Mouse (Mus musculus): Measurements from ENCODE around the gene Ccdc57.

Gene Ccdc57

DNA sequence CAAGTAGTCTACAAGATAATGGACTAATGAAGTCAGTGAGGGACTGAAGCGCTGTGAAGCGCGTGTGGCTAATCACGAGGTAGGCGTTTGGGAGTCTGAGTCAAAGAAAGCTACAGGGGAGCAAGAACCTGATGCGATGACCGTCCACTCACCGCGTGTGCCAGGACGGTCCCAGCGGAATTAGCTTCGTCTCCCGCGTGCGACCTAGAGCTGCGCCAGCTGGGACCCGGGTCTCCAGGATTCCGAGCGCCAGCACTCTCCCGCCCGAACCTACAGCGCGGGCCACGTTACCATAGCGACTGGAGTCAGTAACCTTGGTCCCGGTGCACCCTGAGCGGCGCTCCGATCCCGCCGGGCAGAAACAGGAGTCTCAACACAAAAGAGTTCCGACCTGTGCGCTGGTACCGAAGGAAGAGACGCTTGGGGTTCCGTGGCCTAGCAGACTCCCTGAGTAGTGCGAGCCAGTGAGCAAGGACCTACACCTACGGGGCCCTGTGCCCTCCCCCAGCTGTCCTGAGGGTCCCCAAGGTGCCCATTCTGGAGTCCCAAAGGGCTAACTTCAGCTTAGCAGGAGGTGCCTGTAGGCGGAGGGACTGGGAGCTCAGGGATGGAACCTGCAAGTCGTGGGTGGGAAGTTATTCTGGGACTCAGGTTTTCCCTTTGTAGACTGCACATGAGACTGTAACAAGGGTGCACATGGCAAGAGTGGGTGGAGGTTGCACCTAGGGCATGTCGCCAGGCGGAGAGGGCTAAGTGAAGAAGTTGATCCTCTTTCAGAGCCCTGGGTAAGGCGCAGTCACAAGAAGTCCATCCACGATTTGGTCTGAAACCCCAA is at the start of gene Ccdc57:
Gene Ccdc57 (minus strand): TSS at position 309 of the 835 bp plus-strand sequence.
- DNase-seq (ENCODE audit: low read depth), result peak; percentile 86

DNA sequence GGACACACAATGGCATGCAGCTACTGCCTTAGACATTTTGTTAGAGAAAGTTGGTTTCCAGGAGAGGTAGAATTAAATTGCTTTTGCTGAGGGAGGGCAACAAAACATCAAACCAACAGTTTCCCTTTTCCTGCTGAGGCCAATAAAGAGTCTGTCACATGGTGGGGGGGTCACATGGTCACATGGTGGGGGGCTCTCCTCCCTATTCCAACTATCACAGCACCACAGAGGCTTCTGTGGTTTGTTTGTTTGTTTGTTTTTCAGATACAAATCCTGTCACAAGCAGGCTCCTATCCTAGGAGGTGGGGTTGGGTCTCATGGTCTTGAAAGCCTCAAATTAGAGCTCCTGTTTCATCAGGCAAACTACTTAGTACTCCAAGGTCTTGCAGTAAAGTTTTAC is 49.8 kb upstream of the Ccdc57 start:
- no peak for DNase-seq (ENCODE audit: low read depth)

DNA sequence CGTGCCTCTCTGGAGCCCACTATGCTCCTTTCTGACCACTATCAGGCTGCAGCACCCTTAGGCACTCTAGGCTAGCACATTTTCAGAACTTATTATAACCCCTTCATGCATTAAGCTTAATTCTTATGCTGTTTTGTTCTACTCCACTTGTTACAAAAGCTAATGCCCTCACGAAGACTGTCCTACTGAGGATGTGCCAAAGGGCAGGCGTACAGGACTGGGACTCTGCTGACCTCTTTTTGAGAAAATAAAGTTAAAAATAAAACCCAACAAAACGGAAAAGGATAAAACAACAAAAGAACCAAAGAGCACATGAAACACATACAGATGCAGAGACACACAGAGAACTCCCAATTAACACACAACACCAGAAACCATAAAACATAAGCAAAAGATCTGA is 49.0 kb upstream of the Ccdc57 start:
- DNase-seq (ENCODE audit: low read depth), result no peak

DNA sequence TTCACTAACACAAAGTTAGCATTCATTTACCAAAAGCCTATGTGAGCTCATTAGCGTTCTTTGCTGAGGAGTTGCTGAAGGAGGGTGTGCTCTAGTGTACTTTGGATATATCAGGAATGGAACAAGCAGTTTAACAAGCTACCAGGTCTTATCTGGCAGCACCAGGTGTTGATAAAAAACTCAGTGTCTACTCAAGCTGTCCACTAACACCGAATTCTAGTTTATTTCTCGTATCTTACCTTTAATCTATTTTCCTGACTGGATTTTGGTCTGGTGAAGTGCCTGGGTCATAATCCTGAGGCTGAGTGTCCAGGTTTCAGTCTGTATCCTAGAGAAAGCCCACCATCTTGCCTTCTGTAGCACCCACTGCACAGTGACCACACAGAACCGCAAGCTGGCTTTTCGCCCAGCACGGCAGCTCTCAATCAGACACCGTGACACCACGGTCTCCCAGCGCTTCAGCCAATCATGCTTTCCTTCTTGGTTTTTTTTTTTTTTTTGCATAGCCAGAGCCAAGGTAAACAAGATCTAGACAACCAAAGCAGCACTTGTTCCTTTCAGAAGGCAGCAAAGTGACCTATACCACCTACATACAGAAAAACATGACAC is 47.9 kb upstream of the Ccdc57 start:
- peak; percentile 92 for DNase-seq (ENCODE audit: low read depth)

DNA sequence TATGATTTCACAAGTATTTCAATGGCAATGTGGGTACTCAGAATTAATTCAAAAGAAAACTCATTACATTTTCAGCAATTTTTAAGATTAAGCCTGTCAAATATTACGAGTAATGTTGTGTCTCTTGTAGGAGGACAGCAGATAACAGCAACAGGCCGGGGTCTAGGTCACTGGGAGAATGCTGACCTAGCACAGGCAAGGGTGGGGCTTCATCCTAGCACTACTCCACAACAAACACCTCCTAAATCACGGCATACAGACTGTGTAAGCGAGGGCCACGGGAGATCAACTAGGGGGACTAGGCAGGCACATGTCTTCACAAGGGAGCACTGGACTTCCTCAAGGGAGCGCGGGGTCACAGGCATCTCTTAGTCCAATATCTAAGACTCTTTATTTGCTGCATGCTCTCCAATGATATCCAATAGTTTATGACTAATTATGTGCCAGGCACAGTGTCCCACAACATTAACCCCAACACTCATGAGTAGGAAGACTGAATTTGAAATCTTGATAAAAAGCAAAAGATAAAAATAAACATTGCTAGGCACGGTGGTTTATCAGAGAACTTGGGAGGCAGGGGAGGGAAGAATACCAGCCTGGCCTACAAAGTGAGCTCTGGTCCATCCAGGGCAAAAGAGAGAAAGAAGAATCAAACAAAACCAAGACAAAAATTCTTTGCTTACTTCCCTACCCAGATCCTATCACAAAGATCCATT is 47.2 kb upstream of the Ccdc57 start:
- no peak for DNase-seq (ENCODE audit: low read depth)

DNA sequence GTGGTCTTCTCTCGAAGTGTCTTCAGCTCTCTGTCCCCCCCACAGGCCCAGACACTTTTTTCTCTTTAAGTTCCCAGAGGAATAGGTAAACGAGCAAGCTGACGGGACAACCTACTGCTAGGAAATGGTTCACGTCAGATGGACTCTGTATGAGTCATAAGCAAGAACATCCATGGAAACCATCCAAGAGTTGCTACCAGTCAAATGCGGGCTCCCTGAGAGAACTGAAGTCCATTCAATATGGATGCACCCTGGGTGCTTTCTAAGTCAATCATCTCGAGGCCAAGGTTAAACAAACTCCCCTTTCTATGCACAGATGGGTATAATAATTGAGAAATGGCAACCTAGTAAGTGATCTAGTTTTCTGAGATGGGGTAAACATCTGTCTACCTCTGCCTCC is 40.6 kb upstream of the Ccdc57 start:
- DNase-seq (ENCODE audit: low read depth), result no peak

DNA sequence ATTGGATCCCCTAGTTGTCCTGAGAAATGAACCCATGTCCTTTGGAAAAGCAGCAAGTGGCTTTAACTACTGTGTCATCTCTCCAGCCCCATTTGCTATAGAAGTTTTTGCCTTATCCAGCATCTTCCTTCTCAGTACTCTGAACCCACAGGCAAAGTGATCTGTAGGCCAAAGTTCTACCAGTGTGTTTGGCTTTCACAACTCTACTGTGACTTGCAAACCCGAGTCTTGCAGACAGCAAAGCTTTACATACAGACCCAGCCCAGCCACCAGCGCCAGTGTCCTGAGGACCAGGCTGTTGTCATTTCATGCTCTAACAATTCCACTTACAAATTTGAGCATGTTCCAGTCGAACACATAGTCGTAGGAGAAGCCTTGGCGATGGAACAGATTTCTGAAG is 38.6 kb upstream of the Ccdc57 start:
- no peak for DNase-seq (ENCODE audit: low read depth)

DNA sequence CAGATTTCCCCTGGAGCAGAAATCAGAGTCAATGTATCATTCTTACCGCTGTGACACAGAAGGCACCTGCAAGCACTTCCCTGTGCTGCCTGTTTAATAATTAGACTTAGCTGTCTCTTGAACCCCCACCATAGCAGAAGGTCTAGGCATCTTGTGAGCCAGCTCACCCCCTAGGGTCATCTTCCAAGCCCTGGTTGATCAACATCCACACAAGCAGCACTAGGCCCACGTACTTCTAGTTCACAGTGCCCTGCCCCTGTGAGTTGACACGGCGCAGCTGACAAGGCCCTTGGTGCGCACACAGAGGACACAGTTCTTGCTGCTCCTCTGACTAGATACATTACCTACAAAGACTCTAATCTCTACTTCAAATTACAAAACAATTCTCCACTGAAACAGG is 37.1 kb upstream of the Ccdc57 start:
- no peak for DNase-seq (ENCODE audit: low read depth)

DNA sequence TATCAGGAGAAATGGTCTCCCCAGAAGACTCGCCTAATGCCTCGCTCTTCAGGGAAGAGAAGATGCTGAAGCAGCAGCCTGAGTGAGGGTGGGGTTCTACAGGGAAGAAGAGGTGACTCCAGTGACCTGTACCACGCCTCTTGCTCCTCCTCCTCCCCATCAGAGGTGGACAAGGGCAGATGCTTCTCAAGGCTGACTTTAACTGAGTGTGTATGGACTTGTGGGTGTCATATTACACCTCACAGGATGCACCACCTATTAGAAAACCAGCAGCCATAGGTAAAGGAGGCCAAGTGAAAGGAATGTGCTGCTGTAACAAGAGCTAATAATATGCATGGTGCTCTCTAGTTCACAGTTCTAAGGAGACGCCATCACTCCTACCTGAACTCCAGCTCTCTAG is 32.9 kb upstream of the Ccdc57 start:
- DNase-seq (ENCODE audit: low read depth), result no peak

DNA sequence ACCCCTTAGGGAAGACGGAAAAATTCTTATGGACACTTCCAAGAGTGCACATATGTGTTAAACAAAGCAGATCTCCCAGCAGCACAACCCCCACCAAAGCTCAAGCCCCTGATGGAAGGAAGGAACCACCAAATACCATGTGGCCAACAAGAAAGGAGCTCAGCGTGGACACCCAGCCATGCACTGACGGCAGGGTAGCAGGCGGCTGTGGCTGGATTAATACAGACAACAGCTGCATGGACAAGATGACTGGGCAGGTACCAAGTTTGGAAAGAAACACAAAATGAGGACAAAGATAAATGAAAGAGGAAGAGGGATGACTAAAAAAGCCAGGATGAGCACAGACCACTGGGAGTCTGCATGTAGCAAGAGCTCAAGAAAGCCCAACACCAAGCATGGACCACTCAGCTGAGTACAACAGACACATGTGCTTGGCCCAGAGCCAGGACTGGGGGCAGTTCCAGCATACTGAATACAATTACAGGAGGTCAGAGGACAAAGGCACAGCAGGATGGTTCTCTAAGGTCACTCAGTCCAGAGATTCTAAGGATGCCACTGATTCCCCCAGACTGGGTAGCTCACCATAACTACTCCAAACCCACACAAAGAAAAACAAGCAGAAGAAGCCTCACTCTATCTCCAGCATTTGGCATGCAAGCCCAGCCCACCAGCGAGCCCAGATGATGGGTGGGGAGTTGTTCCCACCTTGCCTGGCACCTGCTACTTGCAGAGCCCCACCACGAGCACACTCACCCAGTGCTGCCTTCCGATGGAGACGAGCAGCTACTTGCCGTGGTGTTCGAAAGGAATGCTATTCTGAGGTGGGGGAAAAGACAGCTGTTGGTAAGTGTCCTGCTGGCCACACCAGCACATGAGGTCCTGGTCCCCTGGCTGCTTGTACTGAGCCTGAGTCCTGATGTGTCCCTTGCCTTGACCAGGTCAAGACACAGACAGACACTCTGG is 31.8 kb upstream of the Ccdc57 start:
- no peak for DNase-seq (ENCODE audit: low read depth)

DNA sequence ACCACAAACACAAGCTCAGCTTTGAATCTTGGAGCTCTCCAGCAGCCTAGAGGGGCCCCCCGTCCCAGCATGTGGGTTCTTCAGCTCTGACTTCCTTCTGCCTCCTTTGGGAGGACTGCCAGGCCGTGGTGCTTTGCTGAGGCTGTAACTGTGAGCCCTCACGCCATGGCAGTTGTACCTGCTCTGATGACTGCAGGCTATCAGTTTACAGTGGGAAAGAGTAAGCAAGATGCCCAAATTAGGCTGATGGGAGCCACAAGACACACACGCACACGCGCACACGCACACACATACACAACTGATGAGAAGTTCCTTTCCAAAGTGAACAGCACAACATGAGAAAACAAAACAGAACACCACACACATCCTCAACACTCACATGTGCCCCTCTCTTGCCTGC is 30.2 kb upstream of the Ccdc57 start:
- no peak for DNase-seq (ENCODE audit: low read depth)

DNA sequence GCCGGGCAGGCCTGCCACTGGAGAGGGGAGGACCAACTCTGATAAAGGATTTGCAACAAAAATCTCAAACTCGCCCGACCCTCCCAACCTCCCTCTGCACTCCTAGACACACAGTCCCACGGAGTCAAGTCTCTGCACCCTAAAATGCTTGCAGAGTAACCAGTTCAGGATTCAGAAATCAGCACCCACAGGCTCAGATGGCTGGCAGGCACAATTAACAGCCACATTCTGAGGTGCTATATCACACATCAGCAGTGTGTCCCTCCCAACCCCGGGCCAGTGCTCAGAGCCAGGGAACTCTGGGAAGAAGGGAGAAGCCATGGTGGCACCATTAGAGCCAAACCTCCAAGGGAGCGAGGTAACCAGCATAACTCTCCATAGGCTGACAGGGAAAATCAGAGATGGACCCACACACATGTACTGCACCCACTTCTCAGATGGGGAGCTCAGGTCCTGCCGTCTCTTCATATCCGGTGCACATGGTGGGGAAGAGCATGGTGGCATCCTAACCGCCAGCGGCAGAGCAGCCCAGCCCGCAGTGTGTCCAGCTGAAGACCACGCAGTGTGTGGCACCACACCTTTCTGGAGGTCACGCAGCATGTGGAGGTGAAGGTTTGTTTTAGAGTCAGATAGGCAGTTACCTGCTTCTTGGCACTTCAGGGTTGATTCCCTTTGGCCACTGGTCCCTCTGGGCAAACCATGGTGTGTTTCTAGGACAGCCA is 29.5 kb upstream of the Ccdc57 start:
- DNase-seq (ENCODE audit: low read depth), result no peak

DNA sequence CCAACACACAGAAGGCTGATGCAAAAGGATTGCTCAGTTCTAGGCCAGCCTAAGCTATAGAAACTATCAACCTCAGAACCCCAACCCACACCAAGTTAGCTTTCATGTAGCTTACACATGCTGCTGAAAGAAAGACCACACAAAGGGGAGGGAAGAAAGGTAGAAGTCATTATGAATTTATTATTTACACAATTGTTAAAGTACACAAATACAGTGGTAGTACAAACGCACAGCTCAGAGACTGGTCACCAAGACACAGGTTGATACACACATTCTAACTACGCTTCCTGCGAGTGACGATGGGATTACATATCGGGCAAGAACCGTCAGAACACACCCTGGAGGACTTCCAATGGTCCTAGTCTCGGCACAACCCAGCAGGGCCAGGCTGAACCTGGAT is 28.9 kb upstream of the Ccdc57 start:
- DNase-seq (ENCODE audit: low read depth), result no peak

DNA sequence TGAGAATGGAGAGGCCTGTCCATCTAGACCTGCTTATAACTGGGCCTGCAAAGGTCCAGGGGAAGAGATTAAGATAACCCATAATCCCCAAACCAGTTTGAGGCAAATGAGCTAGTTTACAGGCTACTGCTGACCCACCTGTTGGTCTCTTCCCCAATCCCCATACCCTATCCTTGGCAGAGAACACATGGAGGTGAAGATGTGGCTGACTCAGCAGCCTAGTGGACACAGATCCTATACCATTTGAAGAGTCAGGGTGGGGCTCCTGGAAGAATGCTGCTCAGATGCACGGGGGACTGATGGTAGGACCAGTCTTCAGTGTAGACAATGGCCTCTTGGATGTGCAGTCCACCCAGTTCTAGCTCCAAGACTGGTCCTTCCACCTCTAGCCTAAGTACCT is 27.6 kb upstream of the Ccdc57 start:
- DNase-seq (ENCODE audit: low read depth), result no peak

DNA sequence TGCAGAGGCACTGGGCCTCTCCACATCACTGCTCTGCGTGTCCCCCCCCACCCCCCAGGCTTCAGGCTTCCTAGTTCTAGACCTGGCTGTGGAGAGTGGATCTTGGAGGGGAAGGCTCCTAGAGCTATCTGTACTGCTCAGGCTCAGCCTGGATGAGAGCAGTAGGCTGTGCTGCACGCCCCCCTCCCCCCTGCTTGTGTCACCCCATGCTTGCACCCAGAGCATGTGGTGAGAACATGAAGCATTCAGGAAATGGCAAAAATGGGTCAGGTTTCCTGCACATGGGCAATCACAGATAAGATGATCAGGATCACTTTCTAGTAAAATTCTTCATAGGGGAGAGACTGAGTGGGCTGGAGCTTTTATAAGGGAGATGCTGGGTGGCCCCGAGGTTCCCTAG is 26.9 kb upstream of the Ccdc57 start:
- DNase-seq (ENCODE audit: low read depth), result no peak

DNA sequence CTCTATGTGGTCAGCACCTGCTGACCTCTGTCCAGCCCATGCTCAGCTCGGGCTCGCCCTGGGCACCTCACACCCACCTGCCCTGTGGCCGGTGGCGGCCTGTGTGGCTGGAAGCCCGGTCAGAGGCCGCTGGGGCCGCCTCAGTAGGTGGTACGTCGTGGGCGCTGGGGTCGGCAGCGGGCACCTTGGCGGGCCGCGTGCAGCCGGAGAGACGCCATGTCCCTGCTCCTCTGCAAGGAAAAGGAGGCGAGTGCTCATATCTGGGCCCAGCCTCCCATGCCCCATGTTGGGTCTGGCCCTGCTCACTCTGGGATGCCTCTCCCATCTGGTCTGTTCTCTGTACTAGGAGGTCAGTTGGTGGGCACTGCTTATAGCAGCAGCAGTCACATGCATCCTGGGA is 26.4 kb upstream of the Ccdc57 start:
- DNase-seq (ENCODE audit: low read depth), result no peak

DNA sequence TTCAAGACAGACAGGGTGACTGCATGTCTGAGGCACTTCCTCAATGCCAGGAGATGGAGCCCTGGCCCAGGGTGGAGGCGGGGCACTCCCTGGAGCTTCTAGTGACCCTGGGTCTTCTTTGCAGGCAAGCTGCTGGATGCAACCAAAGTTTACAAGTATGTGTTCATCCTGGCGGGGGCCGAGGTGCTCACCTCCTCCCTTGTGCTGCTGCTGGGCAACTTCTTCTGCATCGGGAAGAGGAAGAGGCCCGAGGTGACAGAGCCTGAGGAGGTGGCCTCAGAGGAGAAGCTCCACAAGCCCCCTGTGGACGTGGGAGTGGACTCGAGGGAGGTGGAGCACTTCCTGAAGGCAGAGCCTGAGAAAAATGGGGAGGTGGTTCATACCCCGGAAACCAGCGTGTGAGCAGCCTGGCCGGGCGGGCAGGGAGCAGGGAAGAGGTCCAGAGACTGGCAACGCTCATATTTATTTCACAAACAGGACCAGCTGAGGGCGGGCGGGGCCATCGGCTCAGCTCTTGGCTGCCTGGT is 25.1 kb upstream of the Ccdc57 start:
- no peak for DNase-seq (ENCODE audit: low read depth)

DNA sequence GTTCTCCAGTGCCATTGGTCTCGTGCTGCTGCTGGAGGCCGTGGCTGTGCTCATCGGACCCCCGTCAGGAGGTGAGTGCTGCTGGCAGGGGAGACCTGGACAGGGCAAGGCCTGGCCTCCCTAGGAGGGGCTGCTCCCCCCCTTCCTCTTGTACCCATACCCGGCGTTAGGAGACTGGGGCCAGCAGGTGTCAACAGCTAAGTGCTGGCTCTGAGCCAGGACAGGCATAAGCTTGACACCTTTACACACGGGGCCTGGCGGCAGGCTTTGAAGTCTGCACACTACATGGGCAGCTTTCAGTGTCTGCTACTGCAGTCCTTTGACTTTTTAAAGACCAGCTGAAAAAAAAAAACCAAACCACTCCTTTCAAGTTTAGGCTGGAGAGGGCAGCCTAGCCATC is 24.4 kb upstream of the Ccdc57 start:
- no peak for DNase-seq (ENCODE audit: low read depth)

DNA sequence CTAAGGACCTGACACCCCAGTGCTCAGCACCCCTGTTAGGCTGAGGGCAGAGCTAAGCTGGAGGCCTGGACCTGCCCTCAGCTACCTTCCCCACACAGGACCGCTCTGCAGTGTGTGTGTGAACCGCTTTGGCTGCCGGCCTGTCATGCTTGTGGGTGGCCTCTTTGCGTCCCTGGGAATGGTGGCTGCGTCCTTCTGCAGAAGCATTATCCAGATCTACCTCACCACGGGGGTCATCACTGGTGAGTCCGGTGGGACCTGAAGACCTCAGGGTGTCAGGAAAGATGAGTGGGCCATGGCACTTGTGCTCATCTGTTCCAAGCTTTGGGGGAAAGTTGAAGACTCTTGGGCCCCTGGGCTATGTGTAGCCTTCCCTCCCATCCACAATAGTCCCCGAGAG is 23.0 kb upstream of the Ccdc57 start:
- no peak for DNase-seq (ENCODE audit: low read depth)

DNA sequence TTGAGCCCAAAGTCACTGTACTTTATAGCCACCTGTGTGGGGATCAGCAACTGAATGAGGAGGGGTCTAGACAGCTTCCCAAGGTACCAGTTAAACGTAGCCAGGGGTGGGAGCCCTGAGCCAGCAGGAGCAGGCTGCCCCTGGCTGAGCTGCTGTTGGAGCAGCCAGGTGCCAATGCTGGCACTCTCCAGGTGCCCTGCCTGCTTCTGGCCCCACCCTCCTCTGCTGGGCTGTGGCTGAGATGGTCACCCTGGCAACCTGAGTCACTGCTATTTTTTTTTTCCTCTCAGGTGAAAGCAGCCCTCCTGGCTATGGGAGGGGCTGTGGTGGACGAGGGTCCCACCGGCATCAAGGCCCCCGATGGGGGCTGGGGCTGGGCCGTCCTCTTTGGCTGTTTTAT is 22.3 kb upstream of the Ccdc57 start:
- no peak for DNase-seq (ENCODE audit: low read depth)
